Mouse (Mus musculus): Measurements from ENCODE around the gene Nhlh2.

GRCm38 (mm10) chr3:102038608-102039007, 28.7 kb downstream of the Nhlh2 start:
- TF ChIP-seq POLR2A (IDR thresholded peaks at IDR 0.05; ENCODE audit: extremely low read depth, insufficient read depth, low read length), result no peak
- TF ChIP-seq CTCF (IDR thresholded peaks at IDR 0.05; ENCODE audit: low read depth, low read length), result no peak
